Comparison of ENCODE assay signal across 8 mouse cellular contexts in genomic region chr5:150839688-150840541, GRCm38 (mm10).
DNase-seq lines count a peak whose midpoint lies in the region; ATAC-seq and TF ChIP-seq lines count a peak whose summit lies in the region.

No protein-coding gene starts in this region.

- H3K9ac ChIP-seq in embryonic facial prominence, embryonic 13.5 days = no peak overlapping the region
- H3K9ac ChIP-seq in heart, postnatal 0 days (replicated peaks; ENCODE audit: low read depth, low read length) = no peak overlapping the region

- no peak overlapping the region for H3K4me3 ChIP-seq in embryonic facial prominence, embryonic 13.5 days
- H3K4me3 ChIP-seq in heart, postnatal 0 days (ENCODE audit: low read depth, low read length) = no peak overlapping the region

- H3K27ac ChIP-seq in embryonic facial prominence, embryonic 13.5 days = peak overlapping the region; percentile 58
- peak overlapping the region; percentile 43 for H3K27ac ChIP-seq in heart, postnatal 0 days (ENCODE audit: low read depth)

- no peaks in the 10 kb centered on the region for H3K27me3 ChIP-seq in embryonic facial prominence, embryonic 13.5 days
- no peaks in the 10 kb centered on the region for H3K27me3 ChIP-seq in heart, postnatal 0 days (ENCODE audit: control insufficient read depth, insufficient read depth, low read length)

- ATAC-seq in embryonic facial prominence, embryonic 13.5 days (ENCODE audit: insufficient number of reproducible peaks, insufficient read depth, low FRiP score, low TSS enrichment, low read depth) = peak; percentile 76; the same call in 1 of the 2 replicates
- ATAC-seq in heart, postnatal 0 days (ENCODE audit: insufficient read depth, low read depth) = peak; percentile 95

- H3K4me1 ChIP-seq in embryonic facial prominence, embryonic 13.5 days = peaks cover 14% of the 10 kb centered on the region
- H3K4me1 ChIP-seq in heart, postnatal 0 days (ENCODE audit: control insufficient read depth, insufficient read depth) = peaks cover 4% of the 10 kb centered on the region; the same call in 1 of the 2 replicates

- DNase-seq in WW6 (ENCODE audit: low read depth, low spot score) = peak; percentile 42
- peak; percentile 93 for DNase-seq in heart, postnatal 0 days (ENCODE audit: low spot score)
- DNase-seq in kidney, postnatal 10 days = peak; percentile 63
- peak; percentile 52 to 72 for DNase-seq in lung, postnatal 4 days
- peak; percentile 63 for DNase-seq in yolk sac, embryonic 10.5 days (ENCODE audit: low spot score)
- no peak for DNase-seq in right cerebral cortex, adult 2 months (ENCODE audit: low spot score in 2 of 2)
- no peak for DNase-seq in spleen, adult 18-20 months

- no peak for TF ChIP-seq CTCF in heart, postnatal 0 days (IDR thresholded peaks at IDR 0.05; ENCODE audit: low read depth)

- 35% methylated on average over 11 of the region's 11 CpGs for WGBS in embryonic facial prominence, embryonic 13.5 days
- 45% methylated on average over 11 of the region's 11 CpGs for WGBS in heart, postnatal 0 days

- peak overlapping the region; percentile 19; the same call in 1 of the 2 replicates for H3K4me2 ChIP-seq in embryonic facial prominence, embryonic 13.5 days
- peak overlapping the region; percentile 32 for H3K4me2 ChIP-seq in heart, postnatal 0 days (ENCODE audit: low read depth, low read length)

- peaks cover 22% of the 10 kb centered on the region for H3K9me3 ChIP-seq in embryonic facial prominence, embryonic 13.5 days
- no peaks in the 10 kb centered on the region for H3K9me3 ChIP-seq in heart, postnatal 0 days (replicated peaks; ENCODE audit: control insufficient read depth, low read length)

- H3K36me3 ChIP-seq in embryonic facial prominence, embryonic 13.5 days = no peaks in the 10 kb centered on the region
- no peaks in the 10 kb centered on the region for H3K36me3 ChIP-seq in heart, postnatal 0 days (replicated peaks; ENCODE audit: control insufficient read depth, insufficient read depth, low read length)

- no peak for TF ChIP-seq EP300 in heart, postnatal 0 days (IDR thresholded peaks at IDR 0.05; ENCODE audit: low read depth)

Comparison
In these comparisons a context has a peak if more than half of its experiments do, and no peak if none do; other contexts are left out.
1. DNase-seq: peak in WW6 (single experiment), heart, postnatal 0 days (single experiment), kidney, postnatal 10 days (single experiment), lung, postnatal 4 days (2 of 2) and yolk sac, embryonic 10.5 days (single experiment); none in right cerebral cortex, adult 2 months (0 of 2) and spleen, adult 18-20 months (0 of 2).